Mouse (Mus musculus): Measurements from ENCODE around the gene Psmb2. TPM values are rescaled to one million over a fixed set of nuclear protein-coding genes. Genes with fewer than 3 reads are reported as not detected.

Psmb2 gene
- total RNA-seq, 4 experiments from 2014 or later = 116 to 140 (median 123) TPM

DNA sequence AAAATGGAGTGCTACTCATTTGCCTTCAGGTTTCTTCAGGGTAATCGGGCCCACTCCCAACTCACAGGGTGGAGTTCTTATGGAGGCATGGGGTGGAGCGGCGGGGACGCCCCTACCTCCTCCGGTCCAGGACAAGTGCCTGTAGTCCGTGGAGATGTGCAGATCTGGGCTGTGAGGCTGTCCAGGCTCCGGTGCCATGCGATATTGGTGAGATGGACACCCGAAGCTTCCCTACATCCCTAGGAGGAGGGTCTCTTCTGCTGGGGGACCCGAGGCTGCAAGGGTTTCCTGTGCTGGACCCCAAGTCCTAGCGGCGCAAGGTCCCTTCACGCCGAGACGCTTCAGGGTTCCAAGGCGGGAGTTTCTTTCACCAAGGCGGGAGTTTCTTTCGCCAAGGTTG, 54.7 kb downstream of the Psmb2 start:
- no peak for DNase-seq (ENCODE audit: low spot score)

GRCm38 (mm10) chr4:126732531-126733380, 55.3 kb downstream of the Psmb2 start:
- DNase-seq (ENCODE audit: low spot score) = no peak

DNA sequence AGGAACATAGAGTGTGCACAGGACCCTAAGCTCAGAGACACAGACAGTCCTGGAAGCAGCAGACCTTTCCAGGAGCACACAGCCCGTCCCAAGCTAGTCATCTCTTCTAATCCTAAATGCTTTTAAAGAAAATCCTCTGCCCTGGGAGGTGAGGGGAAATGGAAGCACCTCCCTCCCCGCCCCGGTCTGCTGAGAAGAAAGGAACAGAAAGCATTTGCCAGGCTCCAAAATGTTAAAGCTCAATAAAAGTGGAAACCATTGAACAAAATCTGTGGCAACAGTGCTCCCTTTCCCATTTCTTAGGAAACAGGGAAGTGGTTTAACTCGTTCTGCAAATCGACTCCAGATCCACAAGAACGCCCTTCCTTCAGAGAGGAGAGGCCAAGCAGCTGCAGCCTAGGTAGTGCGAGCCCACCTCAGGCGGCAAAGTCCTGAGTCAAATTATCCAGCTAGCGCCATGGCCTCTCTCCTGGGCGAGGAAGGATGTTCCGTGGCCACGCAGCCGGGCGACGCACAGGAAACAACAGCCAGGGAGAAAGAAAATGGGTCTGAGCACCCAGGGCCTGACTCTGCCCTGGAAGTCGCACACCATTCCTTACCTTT, 56.7 kb downstream of the Psmb2 start:
- DNase-seq (ENCODE audit: low spot score) = no peak

- no peak for DNase-seq (ENCODE audit: low spot score)
Measured at GRCm38 (mm10) chr4:126734700-126735381, 57.4 kb downstream of the Psmb2 start.

DNA sequence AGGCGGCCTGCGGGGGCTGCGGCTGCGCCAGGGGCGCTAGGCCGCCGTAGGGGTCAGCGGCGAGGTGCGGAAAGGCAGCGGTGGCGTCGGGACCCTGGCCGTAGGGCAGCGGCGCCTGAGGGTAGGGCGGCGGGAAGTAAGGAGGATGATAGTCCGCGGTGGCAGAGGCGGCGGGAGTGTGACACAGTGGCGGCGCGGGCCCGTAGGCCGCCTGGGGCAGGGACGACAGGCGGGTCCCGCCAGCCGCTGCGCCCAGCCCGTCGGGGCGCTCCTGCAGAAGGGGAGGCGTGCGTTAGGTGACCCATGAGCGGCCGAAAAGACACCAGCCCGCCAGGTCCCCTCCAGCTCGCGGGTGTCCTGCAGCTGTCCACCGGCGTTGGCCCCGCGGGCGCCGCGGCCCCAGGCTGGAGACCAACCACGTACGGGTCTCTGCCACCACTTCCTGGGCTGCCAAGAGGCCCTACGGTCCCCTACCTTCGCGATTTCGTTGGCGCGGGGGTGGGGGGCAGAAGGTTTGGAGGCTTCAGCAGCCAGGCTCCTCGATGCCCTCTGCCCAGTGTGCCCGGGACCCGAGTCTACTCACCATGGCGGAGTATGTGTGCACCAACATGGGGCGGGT, 58.1 kb downstream of the Psmb2 start:
- no peak for DNase-seq (ENCODE audit: low spot score)

DNA sequence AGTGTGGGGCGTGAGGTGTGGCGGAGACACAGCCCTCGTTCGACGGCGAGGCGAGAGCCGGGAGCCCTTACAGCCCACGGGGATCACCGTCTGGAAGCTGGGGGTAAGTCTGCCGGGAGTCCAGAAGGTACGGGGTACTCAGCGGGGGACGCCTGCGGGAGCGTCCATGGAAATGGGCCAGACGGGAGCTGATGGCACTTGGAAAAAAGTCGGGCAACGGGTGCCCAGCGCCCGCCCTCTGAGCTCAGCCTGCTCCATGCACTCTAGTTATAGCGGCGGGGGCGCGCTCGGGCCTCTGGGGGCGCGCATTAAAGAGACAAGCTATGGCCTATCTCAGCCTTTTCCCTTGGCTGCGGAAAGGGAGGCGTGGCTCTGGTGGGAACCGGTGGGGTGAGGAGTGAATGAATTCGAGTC, 58.6 kb downstream of the Psmb2 start, which contains the start of gene Tfap2e:
Tfap2e (minus strand) TSS at position 240 of the 414 bp plus-strand sequence.
- no peak for DNase-seq (ENCODE audit: low spot score)

DNA sequence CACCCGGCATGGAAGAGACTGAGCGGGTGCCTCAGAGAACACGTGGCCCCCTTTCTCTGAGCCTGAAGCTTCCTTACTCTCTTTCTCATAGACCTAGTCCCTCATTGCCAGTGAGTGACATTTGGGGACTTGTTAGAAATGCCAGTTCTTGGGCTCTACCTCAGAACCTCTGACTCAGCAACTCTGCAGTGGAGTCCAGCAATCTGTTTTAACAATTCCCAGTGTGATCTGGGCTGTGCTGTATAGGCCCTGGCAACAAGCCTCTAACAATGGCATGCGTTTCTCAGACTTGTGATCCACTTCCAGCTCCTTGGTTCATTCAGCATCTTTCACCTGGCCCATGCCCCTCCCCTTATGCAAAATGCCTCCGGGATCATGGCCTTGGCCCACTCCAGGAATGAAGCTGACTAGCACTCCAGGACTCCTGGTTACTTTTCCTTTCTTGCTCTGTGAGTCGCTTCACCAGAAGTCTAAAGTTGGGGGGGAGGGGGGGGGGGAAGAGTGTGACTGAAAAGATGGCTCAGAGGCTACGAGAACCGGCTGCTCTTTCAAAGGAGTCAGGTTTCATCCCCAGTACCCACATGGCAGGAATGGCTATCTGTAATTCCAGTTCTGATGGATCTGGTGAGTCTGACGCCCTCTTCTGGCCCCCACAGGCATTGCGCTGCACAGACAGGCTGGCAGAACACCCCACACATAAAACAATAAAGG, 62.7 kb downstream of the Psmb2 start:
- DNase-seq (ENCODE audit: low spot score) = no peak

DNA sequence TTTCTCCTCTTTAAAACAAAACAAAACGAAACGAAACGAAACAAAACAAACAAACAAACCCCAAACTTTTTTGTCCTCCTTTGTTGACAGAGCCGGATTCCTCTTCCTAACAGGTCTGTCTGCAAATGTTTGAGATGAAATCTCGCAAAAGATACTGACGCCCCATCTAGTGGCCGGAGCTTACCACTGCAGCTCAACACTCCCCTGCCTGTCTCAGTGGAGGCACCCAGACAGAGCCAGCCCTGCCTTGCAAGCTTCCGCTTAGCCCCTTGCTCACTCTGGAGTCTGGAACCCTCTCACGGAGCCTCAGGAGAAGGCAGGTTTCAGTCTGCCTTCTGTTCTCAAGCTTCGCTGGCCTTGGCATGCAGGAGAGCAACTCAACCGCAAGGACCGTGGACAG, 64.0 kb downstream of the Psmb2 start:
- peak; percentile 78 for DNase-seq (ENCODE audit: low spot score)

DNA sequence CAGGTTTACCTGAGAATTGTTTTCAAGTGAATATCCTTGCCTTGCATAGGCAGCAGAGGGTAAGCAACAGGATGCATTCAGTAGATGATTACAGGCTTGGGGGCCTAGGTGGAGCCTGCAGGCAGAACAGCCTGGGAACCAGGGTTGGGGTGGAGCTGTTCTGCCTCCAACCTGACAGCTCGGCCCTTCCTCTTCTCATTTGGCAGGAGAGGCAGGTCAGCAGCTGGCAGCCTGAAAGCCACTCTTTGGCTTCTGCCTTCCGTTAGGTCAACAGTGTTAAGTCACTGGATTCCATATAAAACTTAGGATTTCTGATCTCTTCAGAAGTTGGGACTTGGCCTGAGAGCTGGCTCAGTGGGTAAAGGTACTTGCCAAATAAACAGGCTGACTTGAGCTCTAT, 65.5 kb downstream of the Psmb2 start:
- no peak for DNase-seq (ENCODE audit: low spot score)

DNA sequence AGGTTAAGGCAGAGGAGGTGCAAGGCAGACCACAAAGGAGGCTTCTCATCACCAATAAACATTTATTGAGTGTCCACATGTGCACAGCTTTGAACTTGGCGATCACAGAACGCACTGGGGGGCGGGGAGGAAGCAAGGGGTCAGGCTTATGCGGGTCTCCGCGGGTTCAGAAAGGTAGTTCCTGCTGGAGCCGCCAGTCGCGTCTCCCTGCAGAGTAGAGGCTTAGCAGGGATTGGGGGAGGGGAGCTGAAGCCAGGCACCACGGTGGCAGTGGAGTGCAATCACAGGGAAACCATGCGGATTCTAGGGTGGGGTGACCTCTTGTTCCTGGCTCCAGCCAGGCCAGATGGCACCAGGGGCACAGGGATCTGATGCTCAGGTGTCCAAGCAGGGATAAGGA, 66.3 kb downstream of the Psmb2 start:
- DNase-seq (ENCODE audit: low spot score) = no peak

GRCm38 (mm10) chr4:126744831-126745230, 67.4 kb downstream of the Psmb2 start:
- no peak for DNase-seq (ENCODE audit: low spot score)

GRCm38 (mm10) chr4:126745506-126746193, 68.2 kb downstream of the Psmb2 start:
- peak; percentile 44 for DNase-seq (ENCODE audit: low spot score)

GRCm38 (mm10) chr4:126746194-126746840, 68.9 kb downstream of the Psmb2 start:
- no peak for DNase-seq (ENCODE audit: low spot score)

DNA sequence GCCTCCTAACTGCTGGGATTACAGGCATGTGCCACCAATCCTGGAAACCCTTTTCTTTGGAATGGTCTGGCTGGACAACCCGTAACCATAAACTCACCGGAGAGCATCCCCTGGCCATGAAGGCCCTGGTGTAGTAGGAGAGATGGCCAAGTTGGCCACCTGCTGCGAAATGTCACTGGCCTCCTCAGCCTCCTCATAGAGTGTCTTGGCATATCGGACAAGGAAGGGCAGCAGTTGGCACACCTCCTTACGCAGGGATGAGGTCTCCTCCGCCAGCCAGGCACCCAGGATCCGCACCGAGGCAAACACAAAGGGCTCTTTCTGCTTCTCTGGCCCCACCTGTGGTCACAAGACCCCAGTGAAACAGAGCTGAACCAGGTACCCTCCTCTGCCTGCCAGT, 71.0 kb downstream of the Psmb2 start:
- DNase-seq (ENCODE audit: low spot score) = no peak

- DNase-seq (ENCODE audit: low spot score) = no peak
Measured at GRCm38 (mm10) chr4:126749553-126749952, 72.1 kb downstream of the Psmb2 start.

- DNase-seq (ENCODE audit: low spot score) = no peak
Measured at GRCm38 (mm10) chr4:126750046-126750683, 72.7 kb downstream of the Psmb2 start.

- no peak for DNase-seq (ENCODE audit: low spot score)
Measured at GRCm38 (mm10) chr4:126750863-126751555, 73.6 kb downstream of the Psmb2 start.

- DNase-seq (ENCODE audit: low spot score) = no peak
Measured at GRCm38 (mm10) chr4:126751556-126752023, 74.2 kb downstream of the Psmb2 start.

DNA sequence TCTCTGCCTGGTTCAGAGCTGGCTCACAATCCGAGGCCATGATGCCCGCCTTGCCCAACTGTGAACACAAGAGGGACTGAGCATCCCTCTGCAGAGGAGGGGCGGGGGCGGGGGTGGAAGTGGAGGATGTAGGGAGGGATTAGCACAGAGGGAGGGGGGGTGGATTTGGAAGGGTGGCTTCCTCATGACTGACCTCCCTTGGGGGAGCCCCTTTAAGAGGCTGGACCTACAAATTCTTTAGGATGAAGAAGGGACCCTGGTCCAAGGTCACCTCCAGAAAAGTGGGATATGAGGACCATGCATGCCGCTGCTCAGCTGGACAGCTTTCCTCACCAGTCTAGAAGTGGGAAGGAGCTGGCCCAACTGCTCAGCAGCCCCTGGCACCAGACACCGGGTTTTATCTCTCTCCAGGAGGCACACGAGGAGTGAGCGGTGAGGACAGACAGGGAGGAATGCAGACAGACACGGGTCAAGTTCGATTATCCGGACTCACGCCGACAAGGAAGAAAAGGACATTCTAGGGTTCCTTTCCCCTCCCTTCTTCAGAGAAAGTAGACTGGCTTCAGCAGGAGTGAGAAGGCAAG, 74.7 kb downstream of the Psmb2 start:
- DNase-seq (ENCODE audit: low spot score) = no peak
